Comparison of ENCODE assay signal across 8 mouse cellular contexts in genomic region chrX:165327699-165328333, GRCm38 (mm10). TPM values are rescaled to one million over a fixed set of nuclear protein-coding genes. Genes with fewer than 3 reads are reported as not detected.
DNase-seq lines count a peak whose midpoint lies in the region; ATAC-seq lines count a peak whose summit lies in the region.

No protein-coding gene starts in this region.

- H3K4me2 ChIP-seq in heart, embryonic 11.5 days, result peak overlapping the region; percentile 59
- peak overlapping the region; percentile 50 for H3K4me2 ChIP-seq in hindbrain, embryonic 12.5 days (replicated peaks)

- H3K27ac ChIP-seq in heart, embryonic 11.5 days (ENCODE audit: low read depth, low read length), result no peak overlapping the region
- H3K27ac ChIP-seq in hindbrain, embryonic 12.5 days, result no peak overlapping the region

- H3K4me3 ChIP-seq in heart, embryonic 11.5 days (ENCODE audit: low read depth, low read length), result peak overlapping the region; percentile 25
- peak overlapping the region; percentile 23 for H3K4me3 ChIP-seq in hindbrain, embryonic 12.5 days

- no peak for ATAC-seq in heart, embryonic 11.5 days (replicated peaks; ENCODE audit: insufficient number of reproducible peaks, low FRiP score, low TSS enrichment)
- ATAC-seq in hindbrain, embryonic 12.5 days (ENCODE audit: low FRiP score), result no peak
- ATAC-seq in inflammation-experienced regulatory T-cells, adult 6 months, result no peak

- intact Hi-C loops in left cerebral cortex, postnatal 14 days (cut with DNase I), result loop anchor here (5.0 to 10.0 kb wide), 2 partner anchors 133 to 819 kb away; no protein-coding TSS in a partner anchor

- WGBS in heart, embryonic 11.5 days (ENCODE audit: insufficient replicate concordance), result 24% methylated on average over 8 of the region's 9 CpGs
- WGBS in hindbrain, embryonic 12.5 days, result 23% methylated on average over 9 of the region's 9 CpGs

- no peaks in the 10 kb centered on the region for H3K9me3 ChIP-seq in heart, embryonic 11.5 days (replicated peaks; ENCODE audit: control insufficient read depth, low read length)
- no peaks in the 10 kb centered on the region for H3K9me3 ChIP-seq in hindbrain, embryonic 12.5 days (replicated peaks)

- no peaks in the 10 kb centered on the region for H3K27me3 ChIP-seq in heart, embryonic 11.5 days (ENCODE audit: control insufficient read depth, insufficient read depth, low read length)
- no peaks in the 10 kb centered on the region for H3K27me3 ChIP-seq in hindbrain, embryonic 12.5 days

- DNase-seq in heart, adult 18-20 months, result no peak
- DNase-seq in R1 (ENCODE audit: low read depth, low spot score), result peak; percentile 51
- peak; percentile 5 for DNase-seq in embryo, embryonic 11.5 days (ENCODE audit: low read depth, low spot score)
- DNase-seq in left cerebral cortex, postnatal 14 days (ENCODE audit: low spot score in 2 of 2), result peak; percentile 54 to 78
- DNase-seq in retina, embryonic 14.5 days (ENCODE audit: low spot score), result peak; percentile 67

- no peaks in the 10 kb centered on the region for H3K36me3 ChIP-seq in heart, embryonic 11.5 days (ENCODE audit: control insufficient read depth, insufficient read depth, low read length)
- H3K36me3 ChIP-seq in hindbrain, embryonic 12.5 days, result no peaks in the 10 kb centered on the region

- H3K9ac ChIP-seq in heart, embryonic 11.5 days (ENCODE audit: low read depth, low read length), result no peak overlapping the region
- no peak overlapping the region for H3K9ac ChIP-seq in hindbrain, embryonic 12.5 days

- H3K4me1 ChIP-seq in heart, embryonic 11.5 days (ENCODE audit: control insufficient read depth, insufficient read depth, low read length), result no peaks in the 10 kb centered on the region
- no peaks in the 10 kb centered on the region for H3K4me1 ChIP-seq in hindbrain, embryonic 12.5 days

RNA-seq across cellular contexts. Expression of gene Glra2, which starts 0.6 kb away (rescaled TPM):
- not detected in 2 replicates for polyA plus RNA-seq in heart, embryonic 11.5 days (2014; fragmentation: Nextera tagmentation; extraction: Ambion mirVana)
- not detected for total RNA-seq in heart, adult 18-20 months (2021)
- polyA plus RNA-seq in hindbrain, embryonic 12.5 days (2016; fragmentation: Nextera tagmentation; extraction: Ambion mirVana), result 6.5 and 8.5 TPM in 2 replicates
- total RNA-seq in left cerebral cortex, postnatal 14 days (2021), result 10 to 100 TPM; 19.3 to 23.9 TPM
- not detected for polyA plus RNA-seq in inflammation-experienced regulatory T-cells, adult 6 months (2017; shearing (Covaris generic))

Comparison
In these comparisons a context has a peak if more than half of its experiments do, and no peak if none do; other contexts are left out.
1. DNase-seq: peak in R1 (single experiment), embryo, embryonic 11.5 days (single experiment), left cerebral cortex, postnatal 14 days (2 of 2) and retina, embryonic 14.5 days (single experiment); none in heart, adult 18-20 months (0 of 2).